8 mouse cellular contexts compared by ENCODE assay signal in genomic region chr16:78490245-78490644, GRCm38 (mm10).
A peak's percentile ranks its signal among the peaks of the same experiment; 100 is the strongest.
DNase-seq lines count a peak whose midpoint lies in the region; ATAC-seq lines count a peak whose summit lies in the region.

No protein-coding gene starts in this region.

- no peaks in the 10 kb centered on the region for H3K36me3 ChIP-seq in forebrain, embryonic 15.5 days
- no peaks in the 10 kb centered on the region for H3K36me3 ChIP-seq in hindbrain, embryonic 16.5 days (ENCODE audit: control insufficient read depth, insufficient read depth, low read length)
- no peaks in the 10 kb centered on the region for H3K36me3 ChIP-seq in liver, embryonic 13.5 days

- no peaks in the 10 kb centered on the region for H3K9me3 ChIP-seq in forebrain, embryonic 15.5 days
- H3K9me3 ChIP-seq in hindbrain, embryonic 16.5 days (ENCODE audit: control insufficient read depth, low read length): no peaks in the 10 kb centered on the region
- H3K9me3 ChIP-seq in liver, embryonic 13.5 days (replicated peaks): no peaks in the 10 kb centered on the region

- no peak for ATAC-seq in forebrain, embryonic 15.5 days (replicated peaks)
- no peak for ATAC-seq in hindbrain, embryonic 16.5 days
- no peak for ATAC-seq in liver, embryonic 13.5 days (ENCODE audit: low read depth)

- H3K27ac ChIP-seq in forebrain, embryonic 15.5 days (replicated peaks): no peak overlapping the region
- H3K27ac ChIP-seq in hindbrain, embryonic 16.5 days (ENCODE audit: low read depth, low read length): no peak overlapping the region
- no peak overlapping the region for H3K27ac ChIP-seq in liver, embryonic 13.5 days

- WGBS in forebrain, embryonic 15.5 days: 4% methylated on average over 12 of the region's 12 CpGs
- WGBS in hindbrain, embryonic 16.5 days: 18% methylated on average over 12 of the region's 12 CpGs
- WGBS in liver, embryonic 13.5 days (ENCODE audit: insufficient replicate concordance): 3% methylated on average over 12 of the region's 12 CpGs

- H3K4me1 ChIP-seq in forebrain, embryonic 15.5 days: peaks cover 11% of the 10 kb centered on the region
- H3K4me1 ChIP-seq in hindbrain, embryonic 16.5 days (ENCODE audit: control insufficient read depth, insufficient read depth, low read depth, low read length): no peaks in the 10 kb centered on the region
- H3K4me1 ChIP-seq in liver, embryonic 13.5 days (replicated peaks): 0 out of 2 replicates have a peak, but pooled peaks cover 2% of the 10 kb centered on the region

- peak overlapping the region; percentile 22 for H3K4me3 ChIP-seq in forebrain, embryonic 15.5 days
- H3K4me3 ChIP-seq in hindbrain, embryonic 16.5 days (ENCODE audit: low read length): no peak overlapping the region
- peak overlapping the region; percentile 25 for H3K4me3 ChIP-seq in liver, embryonic 13.5 days (replicated peaks)

- DNase-seq in layer of hippocampus, adult 9-11 months: peak; percentile 27
- DNase-seq in layer of hippocampus, postnatal 14 days (ENCODE audit: low spot score in 2 of 2): no peak
- DNase-seq in liver, embryonic 13.5 days: peak; percentile 10
- peak; percentile 82 for DNase-seq in naive thymus-derived CD4-positive, alpha-beta T cell, adult 2 months (ENCODE audit: low read depth)
- peak; percentile 78 for DNase-seq in thymus, postnatal 4 days
- DNase-seq in layer of hippocampus, adult 8-10 months (ENCODE audit: low spot score in 2 of 2): no peak

- no peak overlapping the region for H3K9ac ChIP-seq in forebrain, embryonic 15.5 days (replicated peaks)
- no peak overlapping the region for H3K9ac ChIP-seq in hindbrain, embryonic 16.5 days (ENCODE audit: low read depth, low read length)
- no peak overlapping the region for H3K9ac ChIP-seq in liver, embryonic 13.5 days

- no peaks in the 10 kb centered on the region for H3K27me3 ChIP-seq in forebrain, embryonic 15.5 days
- no peaks in the 10 kb centered on the region for H3K27me3 ChIP-seq in hindbrain, embryonic 16.5 days (replicated peaks; ENCODE audit: control insufficient read depth, insufficient read depth, low read length)
- no peaks in the 10 kb centered on the region for H3K27me3 ChIP-seq in liver, embryonic 13.5 days

- H3K4me2 ChIP-seq in forebrain, embryonic 15.5 days (replicated peaks): peak overlapping the region; percentile 40
- H3K4me2 ChIP-seq in hindbrain, embryonic 16.5 days (ENCODE audit: low read length): peak overlapping the region; percentile 29
- H3K4me2 ChIP-seq in liver, embryonic 13.5 days: peak overlapping the region; percentile 43

Comparison
In these comparisons a context has a peak if more than half of its experiments do, and no peak if none do; other contexts are left out.
1. DNase-seq: peak in layer of hippocampus, adult 9-11 months (single experiment), liver, embryonic 13.5 days (single experiment), naive thymus-derived CD4-positive, alpha-beta T cell, adult 2 months (single experiment) and thymus, postnatal 4 days (single experiment); none in layer of hippocampus, postnatal 14 days (0 of 2) and layer of hippocampus, adult 8-10 months (0 of 2).
2. Peak in every context shown above with its lines, with median percentiles within 50 percentile points of each other: H3K4me2 ChIP-seq.